1 mouse cellular context compared by ENCODE assay signal in genomic region chr7:126606611-126607010, GRCm38 (mm10).
TF ChIP-seq lines count a peak whose summit lies in the region.

No protein-coding gene starts in this region.

TF ChIP-seq in MEL, 35 proteins besides CTCF, POLR2A, EP300 and RAD21:
- TF ChIP-seq TBP (IDR thresholded peaks at IDR 0.05; ENCODE audit: low read depth, low read length) = no peak
- peak; percentile 31; the same call in 1 of the 2 replicates for TF ChIP-seq GATA1 (IDR thresholded peaks at IDR 0.05; ENCODE audit: low read depth, low read length)
